Mouse (Mus musculus): Measurements from ENCODE around the gene Pbx3. TPM values are rescaled to one million over a fixed set of nuclear protein-coding genes. Genes with fewer than 3 reads are reported as not detected.

Gene Pbx3
- polyA plus RNA-seq, 1 experiment from 2014 or later: 35.3 TPM

- H3K4me1 ChIP-seq (ENCODE audit: control insufficient read depth, insufficient read depth, low read length): no peaks in the 10 kb centered on the region
- 87% methylated on average over 10 of the region's 10 CpGs for WGBS
- H3K36me3 ChIP-seq (ENCODE audit: control insufficient read depth, insufficient read depth, low read length): no peaks in the 10 kb centered on the region
- H3K9ac ChIP-seq (replicated peaks; ENCODE audit: low read depth, low read length): no peak overlapping the region
- no peaks in the 10 kb centered on the region for H3K27me3 ChIP-seq (ENCODE audit: control insufficient read depth, insufficient read depth, low read length)
- no peak overlapping the region for H3K4me2 ChIP-seq (replicated peaks; ENCODE audit: low read depth, low read length)
- ATAC-seq (ENCODE audit: insufficient number of reproducible peaks, insufficient read depth, low FRiP score, low read depth): no peak
- H3K4me3 ChIP-seq (ENCODE audit: low read depth, low read length): no peak overlapping the region
- no peaks in the 10 kb centered on the region for H3K9me3 ChIP-seq (ENCODE audit: control insufficient read depth, low read depth, low read length)
- no peak overlapping the region for H3K27ac ChIP-seq (ENCODE audit: low read length)
These were observed 97.2 kb downstream of the Pbx3 start for GRCm38 (mm10) chr2:34275630-34276193.

GRCm38 (mm10) chr2:34262046-34262445 lies 110.9 kb downstream of the Pbx3 start:
- ATAC-seq (ENCODE audit: insufficient number of reproducible peaks, insufficient read depth, low FRiP score, low read depth): no peak
- Histone ChIP-seq H3K27ac (ENCODE audit: low read length) (no peak overlapping the region), H3K9ac (replicated peaks; ENCODE audit: low read depth, low read length) (no peak overlapping the region), H3K9me3 (ENCODE audit: control insufficient read depth, low read depth, low read length) (no peaks in the 10 kb centered on the region), H3K27me3 (ENCODE audit: control insufficient read depth, insufficient read depth, low read length) (no peaks in the 10 kb centered on the region), H3K4me2 (replicated peaks; ENCODE audit: low read depth, low read length) (no peak overlapping the region), H3K36me3 (ENCODE audit: control insufficient read depth, insufficient read depth, low read length) (no peaks in the 10 kb centered on the region), H3K4me1 (ENCODE audit: control insufficient read depth, insufficient read depth, low read length) (peaks cover 10% of the 10 kb centered on the region; the same call in 1 of the 2 replicates), H3K4me3 (ENCODE audit: low read depth, low read length) (no peak overlapping the region)

GRCm38 (mm10) chr2:34260653-34261076 lies 112.3 kb downstream of the Pbx3 start:
- Histone ChIP-seq H3K27me3 (ENCODE audit: control insufficient read depth, insufficient read depth, low read length) (no peaks in the 10 kb centered on the region), H3K9me3 (ENCODE audit: control insufficient read depth, low read depth, low read length) (no peaks in the 10 kb centered on the region), H3K4me2 (replicated peaks; ENCODE audit: low read depth, low read length) (no peak overlapping the region), H3K4me1 (ENCODE audit: control insufficient read depth, insufficient read depth, low read length) (peaks cover 17% of the 10 kb centered on the region; the same call in 1 of the 2 replicates), H3K4me3 (ENCODE audit: low read depth, low read length) (no peak overlapping the region), H3K27ac (ENCODE audit: low read length) (no peak overlapping the region), H3K36me3 (ENCODE audit: control insufficient read depth, insufficient read depth, low read length) (no peaks in the 10 kb centered on the region), H3K9ac (replicated peaks; ENCODE audit: low read depth, low read length) (no peak overlapping the region)
- 54% methylated on average over 4 of the region's 4 CpGs for WGBS
- no peak for ATAC-seq (ENCODE audit: insufficient number of reproducible peaks, insufficient read depth, low FRiP score, low read depth)

GRCm38 (mm10) chr2:34258256-34258655 lies 114.7 kb downstream of the Pbx3 start:
- Histone ChIP-seq H3K9me3 (ENCODE audit: control insufficient read depth, low read depth, low read length) (no peaks in the 10 kb centered on the region), H3K27ac (ENCODE audit: low read length) (no peak overlapping the region), H3K4me3 (ENCODE audit: low read depth, low read length) (no peak overlapping the region), H3K4me2 (replicated peaks; ENCODE audit: low read depth, low read length) (no peak overlapping the region), H3K27me3 (ENCODE audit: control insufficient read depth, insufficient read depth, low read length) (no peaks in the 10 kb centered on the region), H3K4me1 (ENCODE audit: control insufficient read depth, insufficient read depth, low read length) (peaks cover 21% of the 10 kb centered on the region), H3K36me3 (ENCODE audit: control insufficient read depth, insufficient read depth, low read length) (no peaks in the 10 kb centered on the region), H3K9ac (replicated peaks; ENCODE audit: low read depth, low read length) (no peak overlapping the region)
- ATAC-seq (ENCODE audit: insufficient number of reproducible peaks, insufficient read depth, low FRiP score, low read depth): no peak
- WGBS: 32% methylated on average over 2 of the region's 2 CpGs

- Histone ChIP-seq H3K36me3 (ENCODE audit: control insufficient read depth, insufficient read depth, low read length) (no peaks in the 10 kb centered on the region), H3K4me3 (ENCODE audit: low read depth, low read length) (no peak overlapping the region), H3K9me3 (ENCODE audit: control insufficient read depth, low read depth, low read length) (no peaks in the 10 kb centered on the region), H3K27ac (ENCODE audit: low read length) (no peak overlapping the region), H3K27me3 (ENCODE audit: control insufficient read depth, insufficient read depth, low read length) (no peaks in the 10 kb centered on the region), H3K9ac (replicated peaks; ENCODE audit: low read depth, low read length) (no peak overlapping the region), H3K4me1 (ENCODE audit: control insufficient read depth, insufficient read depth, low read length) (peaks cover 27% of the 10 kb centered on the region), H3K4me2 (replicated peaks; ENCODE audit: low read depth, low read length) (no peak overlapping the region)
- 15% methylated on average over 2 of the region's 2 CpGs for WGBS
- no peak for ATAC-seq (ENCODE audit: insufficient number of reproducible peaks, insufficient read depth, low FRiP score, low read depth)
These were observed 115.3 kb downstream of the Pbx3 start for GRCm38 (mm10) chr2:34257611-34258010.

- Histone ChIP-seq H3K4me2 (replicated peaks; ENCODE audit: low read depth, low read length) (no peak overlapping the region), H3K9ac (replicated peaks; ENCODE audit: low read depth, low read length) (no peak overlapping the region), H3K36me3 (ENCODE audit: control insufficient read depth, insufficient read depth, low read length) (no peaks in the 10 kb centered on the region), H3K9me3 (ENCODE audit: control insufficient read depth, low read depth, low read length) (no peaks in the 10 kb centered on the region), H3K4me1 (ENCODE audit: control insufficient read depth, insufficient read depth, low read length) (peaks cover 35% of the 10 kb centered on the region), H3K4me3 (ENCODE audit: low read depth, low read length) (no peak overlapping the region), H3K27ac (ENCODE audit: low read length) (no peak overlapping the region), H3K27me3 (ENCODE audit: control insufficient read depth, insufficient read depth, low read length) (no peaks in the 10 kb centered on the region)
- WGBS: 52% methylated on average over 6 of the region's 6 CpGs
- no peak for ATAC-seq (ENCODE audit: insufficient number of reproducible peaks, insufficient read depth, low FRiP score, low read depth)
These were observed 116.9 kb downstream of the Pbx3 start for GRCm38 (mm10) chr2:34256000-34256553.

- Histone ChIP-seq H3K9ac (replicated peaks; ENCODE audit: low read depth, low read length) (no peak overlapping the region), H3K4me2 (replicated peaks; ENCODE audit: low read depth, low read length) (no peak overlapping the region), H3K9me3 (ENCODE audit: control insufficient read depth, low read depth, low read length) (no peaks in the 10 kb centered on the region), H3K27me3 (ENCODE audit: control insufficient read depth, insufficient read depth, low read length) (no peaks in the 10 kb centered on the region), H3K27ac (ENCODE audit: low read length) (no peak overlapping the region), H3K36me3 (ENCODE audit: control insufficient read depth, insufficient read depth, low read length) (no peaks in the 10 kb centered on the region), H3K4me1 (ENCODE audit: control insufficient read depth, insufficient read depth, low read length) (peaks cover 39% of the 10 kb centered on the region), H3K4me3 (ENCODE audit: low read depth, low read length) (no peak overlapping the region)
- ATAC-seq (ENCODE audit: insufficient number of reproducible peaks, insufficient read depth, low FRiP score, low read depth): no peak
- WGBS: 9% methylated on average over 1 of the region's 1 CpGs
These were observed 119.3 kb downstream of the Pbx3 start for GRCm38 (mm10) chr2:34253627-34254026.

- no peak overlapping the region for H3K9ac ChIP-seq (replicated peaks; ENCODE audit: low read depth, low read length)
- no peaks in the 10 kb centered on the region for H3K36me3 ChIP-seq (ENCODE audit: control insufficient read depth, insufficient read depth, low read length)
- H3K4me2 ChIP-seq (replicated peaks; ENCODE audit: low read depth, low read length): no peak overlapping the region
- no peak for ATAC-seq (ENCODE audit: insufficient number of reproducible peaks, insufficient read depth, low FRiP score, low read depth)
- H3K4me1 ChIP-seq (ENCODE audit: control insufficient read depth, insufficient read depth, low read length): peaks cover 36% of the 10 kb centered on the region
- no peak overlapping the region for H3K4me3 ChIP-seq (ENCODE audit: low read depth, low read length)
- 7% methylated on average over 1 of the region's 1 CpGs for WGBS
- H3K27ac ChIP-seq (ENCODE audit: low read length): 0 out of 2 replicates have a peak overlapping the region, but pooled peaks have one; percentile 10
- H3K9me3 ChIP-seq (ENCODE audit: control insufficient read depth, low read depth, low read length): no peaks in the 10 kb centered on the region
- no peaks in the 10 kb centered on the region for H3K27me3 ChIP-seq (ENCODE audit: control insufficient read depth, insufficient read depth, low read length)
These were observed 119.8 kb downstream of the Pbx3 start for GRCm38 (mm10) chr2:34253111-34253510.

GRCm38 (mm10) chr2:34252286-34252685 lies 120.7 kb downstream of the Pbx3 start:
- Histone ChIP-seq H3K36me3 (ENCODE audit: control insufficient read depth, insufficient read depth, low read length) (no peaks in the 10 kb centered on the region), H3K4me1 (ENCODE audit: control insufficient read depth, insufficient read depth, low read length) (peaks cover 34% of the 10 kb centered on the region), H3K4me3 (ENCODE audit: low read depth, low read length) (no peak overlapping the region), H3K4me2 (replicated peaks; ENCODE audit: low read depth, low read length) (no peak overlapping the region), H3K9ac (replicated peaks; ENCODE audit: low read depth, low read length) (no peak overlapping the region), H3K27me3 (ENCODE audit: control insufficient read depth, insufficient read depth, low read length) (no peaks in the 10 kb centered on the region), H3K9me3 (ENCODE audit: control insufficient read depth, low read depth, low read length) (no peaks in the 10 kb centered on the region), H3K27ac (ENCODE audit: low read length) (no peak overlapping the region)
- WGBS: 31% methylated on average over 3 of the region's 3 CpGs
- ATAC-seq (ENCODE audit: insufficient number of reproducible peaks, insufficient read depth, low FRiP score, low read depth): no peak

Data from stomach, embryonic 14.5 days (tissue).